Mouse (Mus musculus): Measurements from ENCODE around the gene Gadd45b.

Gadd45b gene

GRCm38 (mm10) chr10:80954415-80954814 lies 24.5 kb downstream of the Gadd45b start:
- in situ Hi-C loops (cut with MboI, MseI): loop anchor here (10.0 kb wide), 1 partner anchor 360 kb away; the partner anchor contains the start of gene Abhd17a

DNA sequence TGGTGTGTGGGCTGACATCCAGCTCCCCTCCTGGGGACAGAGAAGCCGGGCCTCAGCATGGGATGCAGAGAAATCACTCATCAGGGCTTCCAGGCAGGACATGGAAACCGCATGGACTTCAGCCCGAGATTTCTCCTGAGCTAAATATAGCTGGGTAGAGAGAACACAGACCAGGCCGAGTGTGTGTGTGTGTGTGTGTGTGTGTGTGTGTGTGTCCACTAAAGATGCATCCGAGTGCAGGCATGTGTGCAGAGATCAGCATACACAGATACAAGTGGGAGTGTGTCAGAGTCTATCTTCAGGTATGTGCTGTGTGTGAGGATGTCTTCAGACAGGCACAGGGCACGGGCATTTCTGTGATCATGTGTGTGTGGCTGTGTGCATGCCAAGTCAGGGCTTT lies 25.0 kb downstream of the Gadd45b start:
- in situ Hi-C loops (cut with MboI, MseI): loop anchor here (10.0 kb wide), 1 partner anchor 360 kb away; the partner anchor contains the start of gene Abhd17a

GRCm38 (mm10) chr10:80955536-80955935 lies 25.7 kb downstream of the Gadd45b start:
- in situ Hi-C loops (cut with MboI, MseI): loop anchor here (10.0 kb wide), 1 partner anchor 361 kb away; the partner anchor contains the start of gene Abhd17a

- in situ Hi-C loops (cut with MboI, MseI): loop anchor here (10.0 kb wide), 1 partner anchor 362 kb away; the partner anchor contains the start of gene Abhd17a
Measured at GRCm38 (mm10) chr10:80956385-80956784, 26.5 kb downstream of the Gadd45b start.

DNA sequence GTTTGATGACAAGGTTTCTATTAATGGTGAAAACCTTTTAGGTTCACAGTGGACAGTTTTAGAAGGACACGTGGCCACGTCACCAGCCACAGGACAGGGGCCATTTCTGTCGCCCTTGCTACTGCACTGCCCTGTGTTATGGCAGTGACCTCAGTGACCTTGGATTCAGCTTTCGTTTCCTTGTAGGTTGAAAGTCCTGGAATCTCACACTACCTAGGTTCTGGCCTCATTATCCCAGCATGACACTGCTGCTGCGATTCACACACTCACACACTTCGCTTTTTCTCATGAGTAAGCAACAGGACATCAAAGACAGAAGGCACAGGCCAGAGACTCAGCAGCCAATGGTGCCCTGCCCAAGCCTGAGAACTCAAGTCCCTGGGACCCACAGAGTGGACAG lies 27.0 kb downstream of the Gadd45b start:
- in situ Hi-C loops (cut with MboI, MseI): loop anchor here (10.0 kb wide), 1 partner anchor 362 kb away; the partner anchor contains the start of gene Abhd17a

DNA sequence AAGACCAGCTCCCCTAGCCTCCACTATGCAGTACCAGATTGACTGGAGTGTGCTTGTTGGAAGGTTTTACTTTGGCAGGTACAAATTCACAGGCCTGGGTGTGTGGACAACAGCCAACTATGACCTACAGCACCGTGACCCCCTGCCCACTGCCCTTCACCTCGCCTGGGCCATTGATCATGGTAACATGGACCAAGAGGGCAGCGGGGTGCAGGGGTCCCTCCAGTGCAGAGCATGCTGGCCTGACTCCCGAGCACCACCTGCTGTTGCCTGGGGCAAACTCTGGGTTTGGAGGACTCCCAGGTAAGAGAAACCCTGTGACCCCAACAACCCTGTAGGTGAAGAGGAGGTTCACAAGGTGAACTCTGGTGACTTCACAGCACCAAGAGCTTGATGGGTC lies 27.9 kb downstream of the Gadd45b start:
- in situ Hi-C loops (cut with MboI, MseI): loop anchor here (10.0 kb wide), 1 partner anchor 363 kb away; the partner anchor contains the start of gene Abhd17a

DNA sequence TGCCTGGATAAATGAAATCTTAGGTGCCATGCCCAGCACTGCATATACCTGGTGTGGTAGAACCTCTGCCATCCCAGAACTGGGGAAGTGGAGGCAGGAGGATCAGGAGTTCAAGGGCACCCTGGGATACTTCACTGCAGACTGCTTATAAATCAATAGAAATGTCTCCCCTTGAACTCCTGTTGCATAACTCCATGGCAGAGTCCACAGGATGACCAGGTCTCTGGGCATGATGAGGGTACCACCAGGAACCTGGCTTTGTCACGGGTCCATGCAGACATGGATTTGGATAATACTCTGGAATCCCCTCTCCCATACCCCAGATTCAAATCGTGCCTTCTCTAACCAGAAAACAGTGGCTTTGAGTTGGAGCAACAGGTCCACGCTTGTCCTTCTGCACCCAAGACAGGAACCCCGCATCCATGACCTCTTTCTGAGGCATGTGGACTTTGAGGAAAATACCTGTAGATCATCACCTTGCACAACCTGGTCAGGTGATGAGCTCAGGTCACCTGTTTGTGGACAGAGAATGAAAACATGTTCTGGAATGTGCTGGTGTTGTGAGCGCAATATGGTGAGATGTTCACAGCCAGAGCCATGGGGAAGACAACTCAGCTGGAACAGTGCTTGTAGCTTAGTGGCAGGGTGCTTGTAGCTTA lies 29.2 kb downstream of the Gadd45b start:
- in situ Hi-C loops (cut with MboI, MseI): loop anchor here (10.0 kb wide), 1 partner anchor 364 kb away; the partner anchor contains the start of gene Abhd17a

GRCm38 (mm10) chr10:80960551-80961508 lies 31.0 kb downstream of the Gadd45b start:
- in situ Hi-C loops (cut with MboI, MseI): no loop called here

DNA sequence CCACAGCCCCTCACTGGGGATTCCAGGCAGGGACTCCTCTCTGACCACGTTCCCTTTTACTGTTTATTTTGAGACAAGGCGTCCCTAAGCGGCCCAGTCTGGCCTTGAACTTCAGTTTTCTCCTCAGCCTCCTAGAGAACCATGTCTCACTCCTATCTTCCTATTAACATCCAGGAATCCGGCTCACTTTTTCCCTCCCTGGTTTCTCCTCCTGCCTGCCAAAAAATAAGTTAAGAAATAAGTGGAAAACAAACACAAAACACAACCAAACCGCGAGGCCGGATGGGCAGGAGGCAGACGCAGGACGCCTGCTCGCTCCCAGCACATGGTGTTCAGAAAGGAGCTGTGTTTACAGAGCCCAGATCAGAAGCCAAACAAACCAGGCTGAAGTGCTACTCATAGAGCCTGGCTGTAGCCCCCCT lies 32.2 kb downstream of the Gadd45b start:
- in situ Hi-C loops (cut with MboI, MseI): no loop called here

GRCm38 (mm10) chr10:80962585-80962984 lies 32.7 kb downstream of the Gadd45b start:
- in situ Hi-C loops (cut with MboI, MseI): no loop called here

GRCm38 (mm10) chr10:80963031-80963975 lies 33.4 kb downstream of the Gadd45b start:
- in situ Hi-C loops (cut with MboI, MseI): no loop called here

DNA sequence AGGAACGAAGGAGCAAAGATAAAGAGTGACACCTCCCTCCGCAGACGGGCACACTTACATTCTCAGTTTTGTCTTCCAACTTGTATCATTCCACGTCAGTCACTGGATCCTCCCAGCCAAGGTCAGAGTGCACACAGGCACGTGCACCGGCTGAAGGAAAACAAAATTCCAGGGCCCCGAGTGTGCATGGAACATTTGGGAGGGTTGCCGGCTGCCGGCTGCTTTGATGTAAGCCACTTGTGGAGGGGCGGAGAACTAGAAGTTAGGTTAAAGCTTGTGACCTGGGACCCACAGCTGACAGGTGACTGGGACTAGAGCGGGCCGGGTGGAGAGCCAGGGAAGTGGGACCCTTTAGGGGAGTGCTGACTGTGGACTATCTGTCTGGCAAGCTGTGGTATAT lies 36.4 kb downstream of the Gadd45b start:
- in situ Hi-C loops (cut with MboI, MseI): no loop called here

DNA sequence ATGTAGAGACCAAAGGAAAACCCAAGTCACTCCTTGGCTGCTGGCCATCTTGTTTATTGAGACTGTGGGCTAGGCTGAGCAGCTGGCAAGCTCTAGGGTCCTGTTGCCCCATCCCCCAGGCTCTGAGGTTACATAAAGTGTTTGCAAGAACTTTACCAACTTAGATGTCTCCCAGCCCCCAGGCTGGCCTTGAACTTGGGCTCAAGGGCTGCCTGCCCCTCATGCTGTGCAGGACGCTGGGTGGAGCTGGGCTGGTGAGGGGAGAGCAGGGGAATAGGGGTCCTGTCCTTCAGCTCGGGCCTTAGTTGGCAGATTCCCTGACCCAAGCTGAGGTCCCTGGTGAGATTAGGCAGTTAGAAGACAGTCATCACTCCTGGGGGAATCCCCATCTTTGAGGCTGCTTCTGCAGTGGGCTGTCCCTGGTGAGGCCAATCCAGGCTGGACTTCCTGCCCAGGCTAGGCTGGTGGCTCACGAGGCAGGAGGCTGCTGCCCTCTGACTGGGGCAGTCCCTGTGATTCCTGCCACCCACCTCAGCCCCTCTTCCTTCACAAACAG lies 37.3 kb downstream of the Gadd45b start:
- in situ Hi-C loops (cut with MboI, MseI): no loop called here

DNA sequence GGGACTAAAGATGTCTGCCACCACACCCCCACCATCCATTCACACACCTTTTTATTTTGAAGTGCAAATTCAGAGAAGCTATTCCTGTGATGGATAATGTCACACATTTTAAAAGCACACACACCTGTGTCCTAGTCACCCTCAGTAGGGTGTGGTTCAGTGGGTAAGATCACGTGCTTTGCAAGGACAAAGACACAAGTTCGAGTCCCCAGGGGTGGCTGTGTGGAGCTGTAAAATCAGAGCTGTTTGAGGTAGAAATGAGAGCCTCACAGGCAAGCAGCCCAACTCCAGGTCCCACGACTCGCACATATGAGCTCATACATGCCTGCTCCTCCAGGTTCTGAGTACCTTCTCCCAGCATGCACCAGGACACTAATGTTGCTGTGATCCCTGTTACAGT lies 38.2 kb downstream of the Gadd45b start:
- in situ Hi-C loops (cut with MboI, MseI): no loop called here

GRCm38 (mm10) chr10:80969298-80969697 lies 39.4 kb downstream of the Gadd45b start:
- in situ Hi-C loops (cut with MboI, MseI): no loop called here

DNA sequence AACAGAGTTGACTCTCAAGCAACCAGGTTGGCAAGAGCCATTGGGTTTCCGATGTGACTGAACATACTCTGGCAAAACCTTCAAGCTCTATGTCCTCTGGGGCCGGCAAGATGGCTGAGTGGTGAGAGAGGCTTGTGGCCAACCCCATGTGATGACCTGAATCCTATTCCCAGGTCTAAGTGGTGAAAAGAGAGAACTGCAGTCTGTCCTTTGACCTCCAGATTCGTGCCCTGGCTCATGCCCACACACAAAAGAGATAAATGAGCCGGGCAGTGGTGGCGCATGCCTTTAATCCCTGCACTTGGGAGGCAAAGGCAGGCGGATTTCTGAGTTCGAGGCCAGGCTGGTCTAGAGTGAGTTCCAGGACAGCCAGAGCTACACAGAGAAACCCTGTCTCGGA lies 40.3 kb downstream of the Gadd45b start:
- in situ Hi-C loops (cut with MboI, MseI): no loop called here

DNA sequence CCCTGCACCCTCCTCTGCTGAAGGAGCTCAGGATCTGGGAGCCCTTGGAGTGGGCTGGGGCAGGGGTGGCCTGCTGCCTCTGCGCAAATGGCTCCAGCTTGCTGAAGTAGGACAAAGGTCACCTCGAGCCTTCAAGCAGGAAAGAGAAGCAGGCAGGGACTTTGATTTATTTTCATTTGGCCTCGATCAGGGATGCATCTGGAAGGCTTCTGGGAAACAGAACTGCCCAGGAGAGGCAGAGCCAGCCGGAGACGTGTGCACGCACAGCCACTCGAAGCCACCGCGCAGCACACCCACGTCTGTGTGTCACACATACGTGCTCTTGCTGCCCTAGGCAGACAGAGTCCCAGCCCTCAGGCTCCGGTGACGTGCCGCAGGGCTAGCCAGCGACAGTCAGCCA lies 41.7 kb downstream of the Gadd45b start:
- in situ Hi-C loops (cut with MboI, MseI): no loop called here

- in situ Hi-C loops (cut with MboI, MseI): no loop called here
Measured at GRCm38 (mm10) chr10:80972071-80972987, 42.5 kb downstream of the Gadd45b start.

DNA sequence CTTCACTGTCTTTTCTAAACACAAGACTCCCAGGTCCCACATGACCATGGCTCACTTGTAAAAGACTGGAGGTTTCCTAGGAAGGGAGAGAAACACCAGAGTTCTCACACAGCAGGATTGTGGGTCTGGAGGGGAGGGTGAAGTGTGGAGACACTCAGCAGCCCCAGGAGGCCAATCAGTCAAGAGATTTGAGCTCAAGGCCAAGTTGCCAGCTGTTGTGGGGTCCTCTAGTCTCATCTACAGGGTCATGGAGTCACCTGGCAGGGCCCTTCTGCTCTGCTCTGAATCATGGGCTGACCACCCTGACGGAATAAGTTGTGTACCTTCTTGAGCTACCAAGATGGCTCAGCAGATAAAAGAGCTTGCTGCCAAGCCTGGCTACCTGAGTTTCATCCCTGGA lies 43.8 kb downstream of the Gadd45b start:
- in situ Hi-C loops (cut with MboI, MseI): no loop called here

DNA sequence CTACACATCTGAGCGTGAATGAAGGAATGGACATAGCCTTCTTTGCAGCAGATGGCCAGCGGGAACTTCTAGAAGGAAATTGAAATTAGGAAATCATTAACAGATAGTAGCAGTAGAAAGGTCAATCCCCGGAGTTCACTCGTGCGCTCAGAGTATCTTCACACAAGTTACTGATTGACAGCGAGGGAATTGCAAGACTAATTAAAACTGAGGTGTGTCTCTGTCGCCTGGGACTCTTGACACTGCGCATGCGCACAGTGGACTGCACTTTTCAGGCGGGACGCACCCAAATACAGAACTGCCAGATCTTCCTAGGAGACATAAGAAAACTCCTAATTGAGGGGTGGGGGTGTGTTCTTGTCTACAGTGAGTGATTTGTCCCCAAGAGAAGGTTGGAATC lies 45.6 kb downstream of the Gadd45b start:
- in situ Hi-C loops (cut with MboI, MseI): no loop called here

Data from T-helper 2 cell (primary cell).